Mouse (Mus musculus): Measurements from ENCODE around the gene Slc35b4. TPM values are rescaled to one million over a fixed set of nuclear protein-coding genes. Genes with fewer than 3 reads are reported as not detected.

Gene Slc35b4
- total and polyA plus RNA-seq, 3 experiments, result 8.0 to 10.6 (median 8.5) TPM

DNA sequence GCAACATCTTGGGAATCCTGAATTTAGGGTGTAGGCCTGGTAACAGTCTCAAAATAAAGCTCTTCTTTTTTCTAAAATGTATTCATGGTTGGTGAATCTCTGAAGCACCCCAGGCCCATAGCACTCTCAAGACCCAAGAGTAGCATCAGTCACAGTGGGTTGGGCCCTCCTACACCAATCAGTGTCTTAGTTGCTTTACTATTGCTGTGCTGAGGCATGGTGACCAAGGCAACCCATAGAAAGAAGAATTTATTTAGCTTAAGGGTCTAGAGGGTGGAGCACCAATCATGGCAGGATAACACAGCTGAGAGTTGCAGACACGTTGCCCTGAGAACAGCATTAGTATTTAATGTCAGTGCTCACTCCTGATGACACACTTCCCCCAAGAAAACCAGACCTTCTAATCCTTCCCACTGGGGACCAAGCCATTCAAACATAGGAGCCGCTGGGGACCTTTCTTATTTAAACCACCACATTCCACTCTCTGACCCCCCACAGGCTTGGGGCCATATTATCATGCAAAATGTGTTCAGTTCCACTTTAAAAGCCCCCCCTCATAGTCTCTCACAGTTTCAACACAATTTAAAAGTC lies 10.5 kb upstream of the Slc35b4 start:
- intact Hi-C loops (cut with DNase I), result no loop called here
- Histone ChIP-seq H3K4me3 (no peak overlapping the region), H3K36me3 (ENCODE audit: control insufficient read depth, insufficient read depth, low read length) (no peaks in the 10 kb centered on the region), H3K79me2 (replicated peaks; ENCODE audit: control insufficient read depth, insufficient read depth, low read length) (no peaks in the 10 kb centered on the region), H3K27me3 (ENCODE audit: control insufficient read depth, insufficient read depth, low read length) (no peaks in the 10 kb centered on the region), H3K4me1 (ENCODE audit: control insufficient read depth, insufficient read depth, low read length) (no peaks in the 10 kb centered on the region; the same call in 1 of the 2 replicates), H3K27ac (no peak overlapping the region), H3K9ac (ENCODE audit: low read depth, low read length) (no peak overlapping the region)
- no peak for DNase-seq
- TF ChIP-seq POLR2A (IDR thresholded peaks at IDR 0.05; ENCODE audit: insufficient read depth, low read depth, low read length), result no peak
- no peak for TF ChIP-seq EP300 (IDR thresholded peaks at IDR 0.05; ENCODE audit: insufficient read depth, low read depth, low read length)
- no peak for TF ChIP-seq CTCF (IDR thresholded peaks at IDR 0.05)
- 63% methylated on average over 2 of the region's 2 CpGs for WGBS

DNA sequence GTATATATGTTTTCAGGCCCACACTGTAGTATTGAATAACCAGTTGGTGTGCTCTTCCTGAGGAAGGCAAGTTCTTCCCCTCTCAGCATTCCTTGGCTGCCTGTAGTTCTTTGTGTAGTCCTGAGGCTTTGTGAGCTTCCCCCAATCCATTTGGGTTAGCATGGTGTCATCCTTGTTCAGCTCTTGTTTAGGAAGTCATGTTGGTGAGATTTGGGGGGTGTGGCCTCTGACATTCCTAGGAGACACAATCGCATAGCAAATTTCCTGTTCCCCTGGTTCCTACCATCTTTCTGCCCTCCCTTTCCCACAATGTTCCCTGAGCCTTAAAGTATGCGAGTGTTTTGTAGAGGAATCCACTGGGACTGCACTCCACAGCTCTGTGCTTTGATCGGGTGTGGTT lies 6.4 kb upstream of the Slc35b4 start:
- no peaks in the 10 kb centered on the region for H3K36me3 ChIP-seq (ENCODE audit: control insufficient read depth, insufficient read depth, low read length)
- no peak for DNase-seq
- TF ChIP-seq POLR2A (IDR thresholded peaks at IDR 0.05; ENCODE audit: insufficient read depth, low read depth, low read length) (no peak), CTCF (IDR thresholded peaks at IDR 0.05) (no peak), EP300 (IDR thresholded peaks at IDR 0.05; ENCODE audit: insufficient read depth, low read depth, low read length) (no peak)
- H3K4me3 ChIP-seq, result no peak overlapping the region
- H3K79me2 ChIP-seq (replicated peaks; ENCODE audit: control insufficient read depth, insufficient read depth, low read length), result no peaks in the 10 kb centered on the region
- WGBS, result 59% methylated on average over 3 of the region's 3 CpGs
- intact Hi-C loops (cut with DNase I), result no loop called here
- no peaks in the 10 kb centered on the region; the same call in 1 of the 2 replicates for H3K4me1 ChIP-seq (ENCODE audit: control insufficient read depth, insufficient read depth, low read length)
- no peaks in the 10 kb centered on the region for H3K27me3 ChIP-seq (ENCODE audit: control insufficient read depth, insufficient read depth, low read length)
- no peak overlapping the region for H3K9ac ChIP-seq (ENCODE audit: low read depth, low read length)
- no peak overlapping the region for H3K27ac ChIP-seq

DNA sequence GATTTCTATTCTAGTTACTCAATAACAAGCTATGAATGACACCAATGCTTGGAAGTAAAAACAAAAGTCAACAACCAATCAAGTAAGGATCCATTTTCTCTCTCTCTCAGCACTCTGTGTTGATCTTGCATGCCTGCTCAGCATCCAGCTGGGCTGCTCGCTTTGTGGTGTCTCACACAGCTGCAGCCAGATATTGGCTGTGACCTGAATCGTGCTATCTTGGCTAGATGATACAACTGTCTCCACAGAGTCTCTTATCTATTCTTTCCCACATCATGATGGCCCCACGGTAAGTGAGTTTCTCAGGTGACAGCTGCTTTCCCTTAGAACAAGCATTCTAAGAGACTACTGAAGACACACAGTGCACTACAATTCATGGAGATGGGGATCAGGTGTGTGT lies 5.0 kb upstream of the Slc35b4 start:
- TF ChIP-seq CTCF (IDR thresholded peaks at IDR 0.05) (no peak), POLR2A (IDR thresholded peaks at IDR 0.05; ENCODE audit: insufficient read depth, low read depth, low read length) (no peak), EP300 (IDR thresholded peaks at IDR 0.05; ENCODE audit: insufficient read depth, low read depth, low read length) (no peak)
- no peak overlapping the region for H3K27ac ChIP-seq
- no peak for DNase-seq
- intact Hi-C loops (cut with DNase I), result no loop called here
- no peak overlapping the region for H3K4me3 ChIP-seq
- H3K9ac ChIP-seq (ENCODE audit: low read depth, low read length), result no peak overlapping the region
- no peaks in the 10 kb centered on the region for H3K4me1 ChIP-seq (ENCODE audit: control insufficient read depth, insufficient read depth, low read length)
- no peaks in the 10 kb centered on the region for H3K36me3 ChIP-seq (ENCODE audit: control insufficient read depth, insufficient read depth, low read length)
- H3K27me3 ChIP-seq (ENCODE audit: control insufficient read depth, insufficient read depth, low read length), result no peaks in the 10 kb centered on the region
- no peaks in the 10 kb centered on the region for H3K79me2 ChIP-seq (replicated peaks; ENCODE audit: control insufficient read depth, insufficient read depth, low read length)
- WGBS, result 59% methylated on average over 3 of the region's 3 CpGs

DNA sequence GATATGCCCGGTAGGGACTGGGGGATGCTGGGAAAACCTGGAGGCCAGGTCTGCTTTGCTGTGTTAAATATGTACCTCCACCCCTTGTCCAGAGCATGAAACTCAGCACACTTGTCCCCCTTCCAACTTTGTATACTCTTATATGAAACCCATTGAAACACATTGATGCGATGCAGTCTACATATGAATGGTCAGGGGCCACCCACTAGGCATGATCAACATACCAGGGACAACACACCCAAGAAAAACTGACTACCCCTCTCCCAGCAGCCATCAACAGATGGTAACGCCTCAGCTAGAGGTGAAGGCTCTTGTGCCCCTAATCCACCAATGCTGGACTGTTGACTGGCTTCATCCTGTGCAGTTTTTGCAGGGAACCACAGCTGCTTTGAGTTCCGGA lies 3.0 kb upstream of the Slc35b4 start:
- intact Hi-C loops (cut with DNase I), result loop anchor here (5.0 kb wide), 2 partner anchors 153 to 1118 kb away; partner anchors contain the start of genes Chchd3 and Lrguk
- Histone ChIP-seq H3K4me1 (ENCODE audit: control insufficient read depth, insufficient read depth, low read length) (peaks cover 2% of the 10 kb centered on the region; the same call in 1 of the 2 replicates), H3K27me3 (ENCODE audit: control insufficient read depth, insufficient read depth, low read length) (no peaks in the 10 kb centered on the region), H3K4me3 (no peak overlapping the region), H3K36me3 (ENCODE audit: control insufficient read depth, insufficient read depth, low read length) (no peaks in the 10 kb centered on the region), H3K79me2 (replicated peaks; ENCODE audit: control insufficient read depth, insufficient read depth, low read length) (peaks cover 2% of the 10 kb centered on the region; the same call in 1 of the 2 replicates), H3K27ac (no peak overlapping the region), H3K9ac (ENCODE audit: low read depth, low read length) (no peak overlapping the region)
- no peak for TF ChIP-seq POLR2A (IDR thresholded peaks at IDR 0.05; ENCODE audit: insufficient read depth, low read depth, low read length)
- TF ChIP-seq EP300 (IDR thresholded peaks at IDR 0.05; ENCODE audit: insufficient read depth, low read depth, low read length), result no peak
- TF ChIP-seq CTCF (IDR thresholded peaks at IDR 0.05), result no peak
- DNase-seq, result no peak
- WGBS, result 83% methylated on average over 4 of the region's 4 CpGs

DNA sequence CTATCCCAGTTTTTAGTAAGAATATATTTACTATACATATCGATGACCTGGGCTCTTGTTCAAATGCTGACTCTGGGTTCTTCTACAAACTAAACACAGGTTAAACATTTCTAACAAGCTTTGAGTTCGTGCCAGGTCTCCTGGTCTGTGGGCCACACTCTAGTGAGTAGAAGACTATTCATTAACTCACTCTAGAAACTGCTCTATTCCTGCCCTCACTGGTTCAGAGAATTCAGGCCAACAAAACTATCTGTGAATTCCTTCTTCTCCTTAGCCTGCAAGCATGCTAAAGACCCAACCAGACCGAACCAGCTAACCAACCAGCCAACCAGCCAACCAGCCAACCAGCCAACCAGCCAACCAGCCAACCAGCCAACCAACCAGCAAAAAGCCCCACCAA lies 2.1 kb upstream of the Slc35b4 start:
- TF ChIP-seq POLR2A (IDR thresholded peaks at IDR 0.05; ENCODE audit: insufficient read depth, low read depth, low read length), result no peak
- TF ChIP-seq CTCF (IDR thresholded peaks at IDR 0.05), result no peak
- TF ChIP-seq EP300 (IDR thresholded peaks at IDR 0.05; ENCODE audit: insufficient read depth, low read depth, low read length), result no peak
- intact Hi-C loops (cut with DNase I), result loop anchor here (5.0 kb wide), 2 partner anchors 152 to 1117 kb away; partner anchors contain the start of genes Chchd3 and Lrguk
- WGBS, result 75% methylated on average over 3 of the region's 3 CpGs
- Histone ChIP-seq H3K79me2 (replicated peaks; ENCODE audit: control insufficient read depth, insufficient read depth, low read length) (peaks cover 2% of the 10 kb centered on the region; the same call in 1 of the 2 replicates), H3K27me3 (ENCODE audit: control insufficient read depth, insufficient read depth, low read length) (no peaks in the 10 kb centered on the region), H3K27ac (no peak overlapping the region), H3K4me1 (ENCODE audit: control insufficient read depth, insufficient read depth, low read length) (peaks cover 2% of the 10 kb centered on the region; the same call in 1 of the 2 replicates), H3K9ac (ENCODE audit: low read depth, low read length) (no peak overlapping the region), H3K4me3 (no peak overlapping the region), H3K36me3 (ENCODE audit: control insufficient read depth, insufficient read depth, low read length) (no peaks in the 10 kb centered on the region)
- no peak for DNase-seq
